ENCODE assay signal across 29 mouse cellular contexts in the genomic region with DNA sequence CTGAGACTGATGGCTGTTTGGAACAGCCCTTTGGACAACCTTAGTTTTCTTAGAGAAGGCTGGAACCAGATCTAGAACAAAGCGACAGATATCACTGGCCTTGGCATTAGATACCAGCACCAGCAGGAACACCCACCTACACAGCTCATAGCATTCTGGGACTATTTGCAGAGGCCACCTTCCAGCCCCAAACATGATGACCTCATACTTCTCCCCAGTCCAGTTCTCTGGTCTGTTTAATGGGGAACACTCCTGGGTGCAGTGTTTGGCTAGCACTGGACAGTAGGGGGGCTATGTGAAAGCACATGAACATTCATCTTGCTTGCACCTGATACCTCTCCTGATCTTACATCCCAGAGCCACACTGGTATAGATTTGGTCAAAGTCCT. TPM values are rescaled to one million over a fixed set of nuclear protein-coding genes. Genes with fewer than 3 reads are reported as not detected.
A peak's percentile ranks its signal among the peaks of the same experiment; 100 is the strongest.
DNase-seq lines count a peak whose midpoint lies in the region; ATAC-seq and TF ChIP-seq lines count a peak whose summit lies in the region.
"Had no signal": no experiment of that assay in that cellular context is flagged by ENCODE, and none has a peak within 500 bp of the region (broad histone marks: within the 10 kb centered on the region; RNA-seq: fewer than 3 reads in every experiment).

No protein-coding gene starts in this region.

- DNase-seq in adrenal gland, adult 2 months: peak; percentile 42
- no peak for DNase-seq in adrenal gland, postnatal 14 days
- no peak for DNase-seq in forebrain, postnatal 0 days
- no peak for DNase-seq in layer of hippocampus, adult 2 months (ENCODE audit: low spot score in 2 of 2)
- DNase-seq in layer of hippocampus, postnatal 36 days: no peak
- peak; percentile 14 for DNase-seq in midbrain, embryonic 11.5 days (ENCODE audit: low spot score, missing footprints)
- DNase-seq in midbrain, postnatal 0 days (ENCODE audit: low spot score): no peak
- DNase-seq: adrenal gland, adult 8-10 months; B cell, adult 2 months; cerebellum, adult 11-12 months; cerebellum, adult 9-11 months; cerebellum, postnatal 25 days; gastrocnemius, postnatal 10 days; heart, adult 11 months; heart, postnatal 14 days; heart, postnatal 4 days; kidney, adult 18-20 months had no signal

- no peak for TF ChIP-seq CTCF in forebrain, postnatal 0 days (IDR thresholded peaks at IDR 0.05; ENCODE audit: low read depth)
- no peak for TF ChIP-seq CTCF in layer of hippocampus, adult 2 months (conservative IDR thresholded peaks at IDR 0.05)
- TF ChIP-seq CTCF in midbrain, postnatal 0 days (IDR thresholded peaks at IDR 0.05): no peak

- whole genome bisulfite sequencing in forebrain, embryonic 13.5 days: 97% methylated on average over 1 of the region's 1 CpGs
- WGBS in forebrain, postnatal 0 days: 87% methylated on average over 1 of the region's 1 CpGs
- 96% methylated on average over 1 of the region's 1 CpGs for WGBS in midbrain, embryonic 11.5 days
- WGBS in midbrain, postnatal 0 days: 100% methylated on average over 1 of the region's 1 CpGs

- H3K27me3 ChIP-seq in forebrain, embryonic 13.5 days: no peaks in the 10 kb centered on the region
- H3K27me3 ChIP-seq in forebrain, postnatal 0 days (ENCODE audit: insufficient read depth, low read length): no peaks in the 10 kb centered on the region
- no peaks in the 10 kb centered on the region; the same call in 1 of the 2 replicates for H3K27me3 ChIP-seq in midbrain, embryonic 11.5 days (ENCODE audit: control insufficient read depth, insufficient read depth, low read length)
- H3K27me3 ChIP-seq in midbrain, postnatal 0 days (ENCODE audit: insufficient read depth, low read length): no peaks in the 10 kb centered on the region
- H3K27me3 ChIP-seq: CH12.LX; embryonic facial prominence, embryonic 12.5 days; embryonic facial prominence, embryonic 15.5 days; heart, embryonic 13.5 days; Patski had no signal

- no peak overlapping the region for H3K4me2 ChIP-seq in forebrain, embryonic 13.5 days
- H3K4me2 ChIP-seq in forebrain, postnatal 0 days (ENCODE audit: low read depth): no peak overlapping the region
- no peak overlapping the region for H3K4me2 ChIP-seq in midbrain, embryonic 11.5 days
- H3K4me2 ChIP-seq in midbrain, postnatal 0 days (ENCODE audit: low read depth, low read length, poor library complexity, severe bottlenecking): no peak overlapping the region
- H3K4me2 ChIP-seq: embryonic facial prominence, embryonic 12.5 days; embryonic facial prominence, embryonic 15.5 days; heart, embryonic 13.5 days; hindbrain, embryonic 14.5 days had no signal

- no peak overlapping the region for H3K4me3 ChIP-seq in forebrain, embryonic 13.5 days
- no peak overlapping the region for H3K4me3 ChIP-seq in forebrain, postnatal 0 days (ENCODE audit: low read depth, low read length)
- no peak overlapping the region for H3K4me3 ChIP-seq in layer of hippocampus, adult 2 months
- H3K4me3 ChIP-seq in midbrain, embryonic 11.5 days (ENCODE audit: low read depth, low read length): no peak overlapping the region
- no peak overlapping the region for H3K4me3 ChIP-seq in midbrain, postnatal 0 days (ENCODE audit: low read depth, low read length)
- H3K4me3 ChIP-seq: embryonic facial prominence, embryonic 12.5 days; embryonic facial prominence, embryonic 15.5 days; heart, embryonic 13.5 days had no signal

- no peak for ATAC-seq in forebrain, embryonic 13.5 days
- no peak for ATAC-seq in forebrain, postnatal 0 days
- no peak for ATAC-seq in midbrain, embryonic 11.5 days (ENCODE audit: low FRiP score)
- ATAC-seq in midbrain, postnatal 0 days (ENCODE audit: low FRiP score): no peak
- ATAC-seq: forebrain, embryonic 14.5 days; hindbrain, postnatal 0 days; inflammation-experienced regulatory T-cells, adult 6 months; intestine, embryonic 16.5 days; Patski had no signal

- no peaks in the 10 kb centered on the region for H3K9me3 ChIP-seq in forebrain, embryonic 13.5 days (replicated peaks)
- H3K9me3 ChIP-seq in forebrain, postnatal 0 days (ENCODE audit: low read length): no peaks in the 10 kb centered on the region
- H3K9me3 ChIP-seq in midbrain, embryonic 11.5 days (ENCODE audit: control insufficient read depth, low read length): no peaks in the 10 kb centered on the region
- no peaks in the 10 kb centered on the region for H3K9me3 ChIP-seq in midbrain, postnatal 0 days (ENCODE audit: low read length)
- H3K9me3 ChIP-seq: embryonic facial prominence, embryonic 12.5 days; embryonic facial prominence, embryonic 15.5 days; G1E; heart, embryonic 13.5 days had no signal

- H3K9ac ChIP-seq in forebrain, embryonic 13.5 days: peak overlapping the region; percentile 14; the same call in 1 of the 2 replicates
- H3K9ac ChIP-seq in forebrain, postnatal 0 days: no peak overlapping the region
- H3K9ac ChIP-seq in midbrain, embryonic 11.5 days (ENCODE audit: low read length): no peak overlapping the region
- H3K9ac ChIP-seq in midbrain, postnatal 0 days (replicated peaks; ENCODE audit: low read length, poor library complexity, severe bottlenecking): no peak overlapping the region
- H3K9ac ChIP-seq: embryonic facial prominence, embryonic 12.5 days; embryonic facial prominence, embryonic 15.5 days; heart, embryonic 13.5 days; hindbrain, embryonic 14.5 days had no signal

- H3K4me1 ChIP-seq in forebrain, embryonic 13.5 days: peaks cover 66% of the 10 kb centered on the region
- H3K4me1 ChIP-seq in forebrain, postnatal 0 days (ENCODE audit: insufficient read depth): peaks cover 17% of the 10 kb centered on the region
- peaks cover 32% of the 10 kb centered on the region for H3K4me1 ChIP-seq in midbrain, embryonic 11.5 days (ENCODE audit: control insufficient read depth, insufficient read depth, low read length)
- H3K4me1 ChIP-seq in midbrain, postnatal 0 days (ENCODE audit: insufficient read depth, low read length): peaks cover 17% of the 10 kb centered on the region; the same call in 1 of the 2 replicates

- H3K27ac ChIP-seq in forebrain, embryonic 13.5 days: no peak overlapping the region
- H3K27ac ChIP-seq in forebrain, postnatal 0 days (ENCODE audit: low read depth, low read length): no peak overlapping the region
- H3K27ac ChIP-seq in layer of hippocampus, adult 2 months: peak overlapping the region; percentile 88
- no peak overlapping the region for H3K27ac ChIP-seq in midbrain, embryonic 11.5 days (ENCODE audit: low read depth, low read length)
- H3K27ac ChIP-seq in midbrain, postnatal 0 days (ENCODE audit: low read depth, low read length): no peak overlapping the region
- H3K27ac ChIP-seq: embryonic facial prominence, embryonic 12.5 days; embryonic facial prominence, embryonic 15.5 days; heart, embryonic 13.5 days; hindbrain, embryonic 14.5 days had no signal

- no peaks in the 10 kb centered on the region for H3K36me3 ChIP-seq in forebrain, embryonic 13.5 days (ENCODE audit: poor library complexity, severe bottlenecking)
- H3K36me3 ChIP-seq in forebrain, postnatal 0 days (ENCODE audit: insufficient read depth): peaks cover 13% of the 10 kb centered on the region; the same call in 1 of the 2 replicates
- no peaks in the 10 kb centered on the region; the same call in 1 of the 2 replicates for H3K36me3 ChIP-seq in midbrain, embryonic 11.5 days (ENCODE audit: control insufficient read depth, insufficient read depth, low read length)
- H3K36me3 ChIP-seq in midbrain, postnatal 0 days (ENCODE audit: insufficient read depth, low read length): 0 out of 2 replicates have a peak, but pooled peaks cover 5% of the 10 kb centered on the region
- H3K36me3 ChIP-seq: embryonic facial prominence, embryonic 15.5 days had no signal

RNA-seq across cellular contexts. Expression of gene Fbrsl1, which starts 29.8 kb away (rescaled TPM):
- total RNA-seq in adrenal gland, adult 2 months (2021): 10 to 100 TPM; 56.7 to 67.2 TPM
- polyA plus RNA-seq in adrenal gland, adult 2 months (2012; rRNA removed): 267 and 295 TPM in 2 replicates
- total RNA-seq in adrenal gland, postnatal 14 days (2021): 74.4 and 78.0 TPM in 2 replicates
- polyA plus RNA-seq in forebrain, embryonic 13.5 days (2015; fragmentation: Nextera tagmentation; extraction: Ambion mirVana): 22.8 and 23.3 TPM in 2 replicates
- 28.1 and 30.3 TPM in 2 replicates for total RNA-seq in forebrain, postnatal 0 days (2014; rRNA removed)
- 20.2 and 21.3 TPM in 2 replicates for polyA plus RNA-seq in forebrain, postnatal 0 days (2015; fragmentation: Nextera tagmentation; extraction: Ambion mirVana)
- 10 to 100 TPM; 79.9 to 94.0 TPM for total RNA-seq in layer of hippocampus, adult 2 months (2021)
- total RNA-seq in layer of hippocampus, postnatal 36 days (2021): 10 to 100 TPM; 78.1 to 89.6 TPM
- polyA plus RNA-seq in midbrain, embryonic 11.5 days (2014; fragmentation: Nextera tagmentation; extraction: Ambion mirVana): 11.3 and 14.9 TPM in 2 replicates
- 32.8 and 36.2 TPM in 2 replicates for total RNA-seq in midbrain, postnatal 0 days (2014; rRNA removed)
- 14.7 and 20.3 TPM in 2 replicates for polyA plus RNA-seq in midbrain, postnatal 0 days (2015; fragmentation: Nextera tagmentation; extraction: Ambion mirVana)

Comparison
In these comparisons a context has a peak if more than half of its experiments do, and no peak if none do; other contexts are left out.
1. DNase-seq: peak in adrenal gland, adult 2 months (single experiment) and midbrain, embryonic 11.5 days (single experiment); none in adrenal gland, postnatal 14 days (single experiment), forebrain, postnatal 0 days (single experiment), layer of hippocampus, adult 2 months (0 of 2), layer of hippocampus, postnatal 36 days (0 of 2) and midbrain, postnatal 0 days (single experiment).